Mouse (Mus musculus): ENCODE measurements around the gene Gprc5c. TPM values are rescaled to one million over a fixed set of nuclear protein-coding genes. Genes with fewer than 3 reads are reported as not detected.

The Gprc5c gene
- polyA plus RNA-seq, 2 experiments, result 34.1 to 35.5 TPM

DNA sequence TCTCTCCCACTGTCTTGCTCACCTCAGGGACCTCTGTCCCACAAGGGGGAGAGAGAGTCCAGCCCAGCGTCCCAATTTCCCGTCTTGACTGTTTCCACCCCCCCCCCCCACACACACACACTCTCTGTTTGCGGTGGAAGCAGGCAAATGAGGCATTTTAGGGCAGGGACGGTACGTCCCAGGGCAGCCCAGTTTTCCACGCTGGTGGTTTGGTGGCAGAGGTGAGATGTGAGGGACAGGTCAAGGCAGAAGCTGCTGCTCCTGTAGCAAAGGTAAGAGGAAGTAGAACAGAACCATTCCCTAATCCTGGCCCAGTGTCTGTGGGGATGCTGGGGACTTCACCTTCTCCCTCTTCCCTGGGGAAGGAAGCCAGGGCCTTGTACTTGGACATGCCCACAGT lies 3.6 kb downstream of the Gprc5c start:
- no peak for TF ChIP-seq POLR2A (IDR thresholded peaks at IDR 0.05; ENCODE audit: borderline replicate concordance, extremely low read depth, insufficient read depth, insufficient read length)
- 80% methylated on average over 6 of the region's 6 CpGs for WGBS
- H3K27ac ChIP-seq (replicated peaks; ENCODE audit: low read depth, low read length), result no peak overlapping the region
- H3K4me1 ChIP-seq (ENCODE audit: control insufficient read depth, insufficient read depth, low read length), result peaks cover 15% of the 10 kb centered on the region
- H3K36me3 ChIP-seq (ENCODE audit: control insufficient read depth, insufficient read depth, low read length), result no peaks in the 10 kb centered on the region
- no peak for DNase-seq (ENCODE audit: low spot score)
- ATAC-seq (ENCODE audit: low FRiP score, low read depth), result no peak
- no peak overlapping the region for H3K4me3 ChIP-seq (replicated peaks; ENCODE audit: low read length)
- no peak overlapping the region for H3K9ac ChIP-seq (ENCODE audit: low read depth, low read length, severe bottlenecking)
- no peaks in the 10 kb centered on the region for H3K9me3 ChIP-seq (ENCODE audit: control insufficient read depth, low read length)
- no peaks in the 10 kb centered on the region for H3K27me3 ChIP-seq (ENCODE audit: control insufficient read depth, insufficient read depth, low read length)
- no peak overlapping the region for H3K4me2 ChIP-seq (replicated peaks; ENCODE audit: low read depth, low read length, severe bottlenecking)

DNA sequence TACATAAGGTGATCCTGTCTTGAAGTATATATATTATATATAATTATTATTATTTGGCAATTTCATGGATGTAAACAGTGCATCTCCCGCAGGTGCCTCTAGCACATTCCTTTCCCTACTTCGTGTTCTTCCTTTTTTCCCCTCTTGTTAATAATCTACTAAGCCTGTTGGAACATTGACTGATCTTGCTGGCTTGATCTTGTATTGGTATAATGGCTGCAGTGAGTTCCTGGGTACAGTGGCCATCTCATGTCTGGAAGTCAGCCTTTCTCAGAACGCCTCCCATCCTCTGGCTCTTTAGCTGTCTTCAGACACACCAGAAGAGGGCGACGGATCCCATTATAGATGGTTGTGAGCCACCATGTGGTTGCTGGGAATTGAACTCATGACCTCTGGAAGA lies 5.2 kb downstream of the Gprc5c start:
- Histone ChIP-seq H3K4me3 (replicated peaks; ENCODE audit: low read length) (no peak overlapping the region), H3K9ac (ENCODE audit: low read depth, low read length, severe bottlenecking) (no peak overlapping the region), H3K9me3 (ENCODE audit: control insufficient read depth, low read length) (no peaks in the 10 kb centered on the region), H3K27ac (replicated peaks; ENCODE audit: low read depth, low read length) (no peak overlapping the region), H3K4me1 (ENCODE audit: control insufficient read depth, insufficient read depth, low read length) (peaks cover 8% of the 10 kb centered on the region; the same call in 1 of the 2 replicates), H3K4me2 (replicated peaks; ENCODE audit: low read depth, low read length, severe bottlenecking) (no peak overlapping the region), H3K27me3 (ENCODE audit: control insufficient read depth, insufficient read depth, low read length) (no peaks in the 10 kb centered on the region), H3K36me3 (ENCODE audit: control insufficient read depth, insufficient read depth, low read length) (0 out of 2 replicates have a peak, but pooled peaks cover 2% of the 10 kb centered on the region)
- ATAC-seq (ENCODE audit: low FRiP score, low read depth) (no peak), DNase-seq (ENCODE audit: low spot score) (no peak)
- TF ChIP-seq POLR2A (IDR thresholded peaks at IDR 0.05; ENCODE audit: borderline replicate concordance, extremely low read depth, insufficient read depth, insufficient read length), result no peak
- 93% methylated on average over 5 of the region's 5 CpGs for WGBS

DNA sequence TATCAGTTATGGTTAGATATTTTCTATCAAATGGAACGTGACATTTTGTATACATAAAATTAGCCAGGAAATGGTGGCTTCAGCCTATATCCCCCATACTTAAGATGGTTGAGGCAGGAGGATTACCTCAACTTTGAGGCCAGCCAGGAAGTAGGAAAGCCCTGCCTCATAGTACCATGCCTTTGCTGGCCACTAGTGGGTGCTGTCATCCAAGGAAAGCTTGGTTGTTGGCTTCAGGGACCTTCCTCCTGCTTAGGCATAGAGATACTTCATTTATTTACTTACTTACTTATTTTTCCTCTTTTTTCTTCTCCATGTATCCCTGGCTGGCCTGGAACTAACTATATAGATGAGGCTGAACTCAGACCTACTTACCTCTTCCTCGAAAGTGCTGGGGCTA lies 7.7 kb downstream of the Gprc5c start:
- Histone ChIP-seq H3K4me3 (replicated peaks; ENCODE audit: low read length) (no peak overlapping the region), H3K27me3 (ENCODE audit: control insufficient read depth, insufficient read depth, low read length) (no peaks in the 10 kb centered on the region), H3K9me3 (ENCODE audit: control insufficient read depth, low read length) (no peaks in the 10 kb centered on the region), H3K9ac (ENCODE audit: low read depth, low read length, severe bottlenecking) (no peak overlapping the region), H3K4me2 (replicated peaks; ENCODE audit: low read depth, low read length, severe bottlenecking) (no peak overlapping the region), H3K27ac (replicated peaks; ENCODE audit: low read depth, low read length) (no peak overlapping the region), H3K36me3 (ENCODE audit: control insufficient read depth, insufficient read depth, low read length) (peaks cover 6% of the 10 kb centered on the region; the same call in 1 of the 2 replicates), H3K4me1 (ENCODE audit: control insufficient read depth, insufficient read depth, low read length) (0 out of 2 replicates have a peak, but pooled peaks cover 4% of the 10 kb centered on the region)
- DNase-seq (ENCODE audit: low spot score) (no peak), ATAC-seq (ENCODE audit: low FRiP score, low read depth) (no peak)
- WGBS, result 99% methylated on average over 2 of the region's 2 CpGs
- TF ChIP-seq POLR2A (IDR thresholded peaks at IDR 0.05; ENCODE audit: borderline replicate concordance, extremely low read depth, insufficient read depth, insufficient read length), result no peak

DNA sequence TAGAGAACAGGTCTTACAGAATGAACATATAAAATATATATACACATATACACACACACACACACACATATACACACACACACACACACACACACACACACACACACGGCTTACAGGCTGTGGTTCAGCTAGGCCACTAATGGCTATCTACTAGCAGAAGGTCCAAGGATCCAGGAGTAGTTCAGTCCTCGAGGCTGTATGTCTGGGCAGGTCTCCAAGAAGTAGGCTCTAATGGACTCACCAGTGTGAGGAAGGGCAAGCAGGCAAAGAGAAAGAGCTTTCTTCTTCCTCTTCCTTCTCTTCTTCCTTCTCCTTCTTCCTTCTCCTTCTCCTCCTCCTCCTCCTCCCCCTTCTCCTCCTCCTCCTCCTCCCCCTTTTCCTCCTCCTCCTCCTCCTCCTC lies 10.1 kb downstream of the Gprc5c start:
- H3K4me1 ChIP-seq (ENCODE audit: control insufficient read depth, insufficient read depth, low read length), result no peaks in the 10 kb centered on the region
- peaks cover 23% of the 10 kb centered on the region for H3K36me3 ChIP-seq (ENCODE audit: control insufficient read depth, insufficient read depth, low read length)
- H3K4me2 ChIP-seq (replicated peaks; ENCODE audit: low read depth, low read length, severe bottlenecking), result no peak overlapping the region
- H3K27me3 ChIP-seq (ENCODE audit: control insufficient read depth, insufficient read depth, low read length), result no peaks in the 10 kb centered on the region
- H3K4me3 ChIP-seq (replicated peaks; ENCODE audit: low read length), result no peak overlapping the region
- no peaks in the 10 kb centered on the region for H3K9me3 ChIP-seq (ENCODE audit: control insufficient read depth, low read length)
- no peak overlapping the region for H3K27ac ChIP-seq (replicated peaks; ENCODE audit: low read depth, low read length)
- TF ChIP-seq POLR2A (IDR thresholded peaks at IDR 0.05; ENCODE audit: borderline replicate concordance, extremely low read depth, insufficient read depth, insufficient read length), result no peak
- ATAC-seq (ENCODE audit: low FRiP score, low read depth) (no peak), DNase-seq (ENCODE audit: low spot score) (no peak)
- no peak overlapping the region for H3K9ac ChIP-seq (ENCODE audit: low read depth, low read length, severe bottlenecking)
- WGBS, result 43% methylated on average over 2 of the region's 2 CpGs

DNA sequence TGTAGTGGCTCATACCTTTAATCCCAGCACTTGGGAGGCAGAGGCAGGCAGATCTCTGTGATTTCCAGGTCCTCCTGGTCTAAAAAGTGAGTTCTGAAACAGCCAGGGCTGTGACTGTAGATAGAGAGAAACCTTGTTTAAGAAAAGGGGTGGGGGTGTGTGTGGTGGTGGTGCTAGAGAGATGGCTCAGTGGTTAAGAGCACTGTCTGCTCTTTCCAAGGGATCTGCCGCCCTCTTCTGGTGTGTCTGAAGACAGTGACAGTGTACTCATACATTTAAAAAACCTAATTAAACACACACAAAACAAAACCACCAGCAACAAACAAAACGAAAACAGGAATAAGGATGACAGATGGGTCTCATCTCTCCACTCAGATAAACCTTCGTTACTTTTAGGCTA lies 11.7 kb downstream of the Gprc5c start:
- DNase-seq (ENCODE audit: low spot score), result no peak
- no peaks in the 10 kb centered on the region for H3K9me3 ChIP-seq (ENCODE audit: control insufficient read depth, low read length)
- H3K36me3 ChIP-seq (ENCODE audit: control insufficient read depth, insufficient read depth, low read length), result peaks cover 37% of the 10 kb centered on the region
- TF ChIP-seq POLR2A (IDR thresholded peaks at IDR 0.05; ENCODE audit: borderline replicate concordance, extremely low read depth, insufficient read depth, insufficient read length), result no peak
- H3K4me1 ChIP-seq (ENCODE audit: control insufficient read depth, insufficient read depth, low read length), result no peaks in the 10 kb centered on the region
- ATAC-seq (ENCODE audit: low FRiP score, low read depth), result no peak
- no peak overlapping the region for H3K4me2 ChIP-seq (replicated peaks; ENCODE audit: low read depth, low read length, severe bottlenecking)
- H3K9ac ChIP-seq (ENCODE audit: low read depth, low read length, severe bottlenecking), result no peak overlapping the region
- H3K27me3 ChIP-seq (ENCODE audit: control insufficient read depth, insufficient read depth, low read length), result no peaks in the 10 kb centered on the region
- H3K27ac ChIP-seq (replicated peaks; ENCODE audit: low read depth, low read length), result no peak overlapping the region
- WGBS, result 92% methylated on average over 3 of the region's 3 CpGs
- H3K4me3 ChIP-seq (replicated peaks; ENCODE audit: low read length), result no peak overlapping the region

DNA sequence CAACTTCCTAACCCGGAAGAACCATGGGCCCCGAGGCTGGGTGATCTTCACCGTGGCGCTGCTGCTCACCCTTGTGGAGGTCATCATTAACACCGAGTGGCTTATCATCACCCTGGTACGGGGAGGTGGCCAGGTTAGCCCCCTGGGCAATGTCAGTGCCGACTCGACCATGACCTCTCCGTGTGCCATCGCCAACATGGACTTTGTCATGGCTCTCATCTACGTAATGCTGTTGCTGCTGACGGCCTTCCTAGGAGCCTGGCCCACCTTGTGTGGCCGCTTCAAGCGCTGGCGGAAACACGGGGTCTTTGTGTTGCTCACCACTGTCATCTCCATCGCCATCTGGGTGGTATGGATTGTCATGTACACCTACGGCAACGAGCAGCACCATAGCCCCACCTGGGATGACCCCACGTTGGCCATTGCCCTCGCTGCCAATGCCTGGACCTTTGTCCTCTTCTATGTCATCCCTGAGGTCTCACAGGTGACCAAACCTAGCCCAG lies 13.0 kb downstream of the Gprc5c start:
- Histone ChIP-seq H3K36me3 (ENCODE audit: control insufficient read depth, insufficient read depth, low read length) (peaks cover 50% of the 10 kb centered on the region), H3K9ac (ENCODE audit: low read depth, low read length, severe bottlenecking) (no peak overlapping the region), H3K27me3 (ENCODE audit: control insufficient read depth, insufficient read depth, low read length) (no peaks in the 10 kb centered on the region), H3K9me3 (ENCODE audit: control insufficient read depth, low read length) (no peaks in the 10 kb centered on the region), H3K27ac (replicated peaks; ENCODE audit: low read depth, low read length) (no peak overlapping the region), H3K4me3 (replicated peaks; ENCODE audit: low read length) (no peak overlapping the region), H3K4me1 (ENCODE audit: control insufficient read depth, insufficient read depth, low read length) (no peaks in the 10 kb centered on the region), H3K4me2 (replicated peaks; ENCODE audit: low read depth, low read length, severe bottlenecking) (no peak overlapping the region)
- DNase-seq (ENCODE audit: low spot score) (no peak), ATAC-seq (ENCODE audit: low FRiP score, low read depth) (no peak)
- WGBS, result 94% methylated on average over 21 of the region's 21 CpGs
- no peak for TF ChIP-seq POLR2A (IDR thresholded peaks at IDR 0.05; ENCODE audit: borderline replicate concordance, extremely low read depth, insufficient read depth, insufficient read length)
